Mouse (Mus musculus): ENCODE measurements around the gene Yju2. TPM values are rescaled to one million over a fixed set of nuclear protein-coding genes. Genes with fewer than 3 reads are reported as not detected.

Gene Yju2
- total RNA-seq (2023), result 40.8 TPM

DNA sequence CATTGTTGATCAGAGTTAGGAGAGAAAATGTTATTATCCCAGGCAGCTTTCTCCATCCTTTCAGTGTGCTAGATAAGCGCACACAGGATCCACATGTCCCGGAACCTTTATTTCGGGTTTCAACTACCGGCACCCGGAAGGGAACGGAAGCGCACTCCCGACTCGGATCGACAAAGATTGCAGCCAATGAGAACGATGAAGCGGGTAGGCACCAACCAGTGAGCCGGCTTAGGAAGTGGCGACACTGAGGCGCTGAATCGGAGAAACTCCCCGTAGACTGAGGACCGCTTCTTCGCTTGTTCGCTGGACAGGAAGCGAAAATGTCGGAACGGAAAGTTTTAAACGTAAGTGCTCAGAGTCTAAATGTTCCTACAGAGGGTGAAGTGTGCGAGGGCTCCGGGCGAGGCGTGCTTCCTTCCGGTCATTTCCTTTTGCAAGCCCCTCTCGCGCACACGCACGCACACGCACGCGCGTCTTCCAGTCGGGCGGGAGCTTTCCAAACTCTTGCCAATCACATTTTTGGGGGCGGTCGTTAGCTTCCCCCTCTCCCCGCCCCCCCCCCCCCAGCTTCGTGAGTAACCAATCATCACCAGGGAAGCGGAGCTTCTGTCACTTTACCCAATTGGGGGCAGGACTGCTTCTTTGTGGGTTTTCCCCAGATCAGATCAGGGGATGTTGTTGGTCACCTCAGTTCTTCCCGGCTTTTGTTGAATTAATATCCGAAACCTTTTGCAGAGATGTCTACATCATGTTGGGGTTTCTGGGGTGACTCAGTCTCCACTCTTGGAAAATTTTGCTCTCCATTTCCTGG, at the start of gene Yju2:
TSS of gene Yju2 (plus strand) at position 182 of the 811 bp plus-strand sequence.

GRCm38 (mm10) chr17:55949400-55949799, 9.5 kb upstream of the Yju2 start, which contains the start of gene Zfp119b:
Gene Zfp119b (minus strand): TSS chr17:55949500.

GRCm38 (mm10) chr17:55952447-55953027, 6.4 kb upstream of the Yju2 start, which contains the start of gene Ebi3:
Gene Ebi3 (plus strand): TSS chr17:55952640.

GRCm38 (mm10) chr17:55969966-55970891, 11.3 kb downstream of the Yju2 start, which contains the start of gene Shd:
Gene Shd (plus strand): TSS chr17:55970467.

DNA sequence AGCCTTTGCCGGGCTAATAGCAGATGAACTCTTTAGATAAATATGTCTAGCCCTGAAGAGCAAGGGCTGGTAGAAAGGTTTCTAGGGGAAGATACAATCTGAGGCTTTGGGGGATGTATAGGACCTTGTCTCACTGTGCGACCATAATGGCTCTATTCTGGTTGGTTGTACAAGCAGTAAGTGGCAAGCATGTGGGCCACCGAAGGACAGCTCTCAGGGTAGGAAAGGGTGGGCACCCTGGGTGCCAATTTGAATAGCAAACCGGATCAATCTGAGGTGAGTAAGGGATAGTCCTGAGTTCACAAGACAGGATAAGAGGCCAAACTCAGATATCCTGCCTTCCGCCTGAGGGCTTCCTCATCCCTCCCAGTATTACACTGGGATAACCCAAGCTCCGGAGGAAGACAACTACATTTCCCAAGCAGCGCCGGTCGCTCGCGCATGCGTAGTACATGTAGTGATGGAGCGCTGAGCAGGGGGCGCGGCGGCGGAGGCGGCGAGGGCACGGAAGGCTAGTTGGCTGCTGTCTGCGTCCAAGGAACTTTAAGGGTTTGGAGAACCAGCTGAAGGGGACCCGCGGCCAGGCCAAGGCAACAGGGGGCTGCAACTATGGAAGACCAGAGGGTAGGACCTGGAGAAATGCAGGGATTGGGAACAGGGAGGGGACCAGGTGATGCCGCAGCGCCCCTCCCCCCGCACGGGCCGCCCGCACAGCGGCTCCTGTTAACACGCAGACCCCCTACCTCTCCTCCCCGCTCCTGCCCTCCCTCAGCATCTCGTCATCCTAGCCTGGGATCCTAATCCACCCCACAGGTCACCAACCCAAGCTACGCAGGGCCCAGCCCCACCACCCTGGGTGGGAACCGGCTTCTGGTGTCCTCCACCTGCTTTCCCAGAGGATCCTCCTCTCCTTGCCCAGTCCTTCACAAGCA, 27.4 kb downstream of the Yju2 start, which contains the start of gene Fsd1:
TSS of gene Fsd1 (plus strand) at position 480 of the 932 bp plus-strand sequence.

GRCm38 (mm10) chr17:56005415-56006061, 46.6 kb downstream of the Yju2 start, which contains the start of the genes Stap2 and Mpnd:
Gene Stap2 (minus strand): TSS chr17:56005584.
Gene Mpnd (plus strand): TSS chr17:56005711.

Other genes with a start within 250 kb of the Yju2 start
- 39.2 TPM for gene Pot1b, start 246.5 kb upstream of the Yju2 start, total RNA-seq (2023)
- 0.98 TPM for gene Adgre4, start 209.1 kb upstream of the Yju2 start, total RNA-seq (2023)
- 17.5 TPM for gene Zfp119a, start 80.2 kb upstream of the Yju2 start, total RNA-seq (2023)
- 30.9 TPM for gene Zfp959, start 67.0 kb upstream of the Yju2 start, total RNA-seq (2023)
- 6.4 TPM for gene Zfp119b, start 9.6 kb upstream of the Yju2 start, total RNA-seq (2023)
- gene Ebi3, start 6.5 kb upstream of the Yju2 start, total RNA-seq (2023), result 0.77 TPM
- 3.2 TPM for gene Shd, start 11.4 kb downstream of the Yju2 start, total RNA-seq (2023)
- not detected for gene Fsd1, start 27.4 kb downstream of the Yju2 start, total RNA-seq (2023)
- 0.67 TPM for gene Stap2, start 46.5 kb downstream of the Yju2 start, total RNA-seq (2023)
- 63.8 TPM for gene Mpnd, start 46.6 kb downstream of the Yju2 start, total RNA-seq (2023)
- 125 TPM for gene Sh3gl1, start 77.5 kb downstream of the Yju2 start, total RNA-seq (2023)
- 1.4 TPM for gene Chaf1a, start 81.3 kb downstream of the Yju2 start, total RNA-seq (2023)
- 63.8 TPM for gene Ubxn6, start 115.9 kb downstream of the Yju2 start, total RNA-seq (2023)
- 109 TPM for gene Hdgfl2, start 120.5 kb downstream of the Yju2 start, total RNA-seq (2023)
- gene Plin4, start 150.7 kb downstream of the Yju2 start, total RNA-seq (2023), result not detected
- gene Plin5, start 158.5 kb downstream of the Yju2 start, total RNA-seq (2023), result not detected
- gene Lrg1, start 162.9 kb downstream of the Yju2 start, total RNA-seq (2023), result 0.37 TPM
- 0.15 TPM for gene Sema6b, start 181.2 kb downstream of the Yju2 start, total RNA-seq (2023)
- gene Tnfaip8l1, start 203.4 kb downstream of the Yju2 start, total RNA-seq (2023), result 13.9 TPM
- 52.7 TPM for gene Mydgf, start 224.8 kb downstream of the Yju2 start, total RNA-seq (2023)

All from CD8-positive naive resting alpha-beta T cell, adult 57 days (primary cell).